Mouse (Mus musculus) thymus, adult 2 months (tissue): ENCODE measurements around the gene Ralgds.

ENCODE experiments used
- CTCF ChIP-seq: fragments of 200-500 bp; IDR thresholded peaks from 2 replicates; pipeline ENCODE4 v1.5.1; 2012; ENCODE audit warnings: mild to moderate bottlenecking, control low read depth, low read length, moderate library complexity, borderline replicate concordance; ENCODE audit not compliant: control insufficient read depth, poor library complexity, insufficient read depth; ENCODE audit errors: extremely low read depth
- POLR2A ChIP-seq: fragments of 200-500 bp; IDR thresholded peaks from 2 replicates; pipeline ENCODE4 v1.6.1; 2012; ENCODE audit warnings: mild to moderate bottlenecking, low read length, control low read depth, moderate library complexity; ENCODE audit not compliant: control insufficient read depth, poor library complexity, insufficient read depth; ENCODE audit errors: extremely low read depth

DNA sequence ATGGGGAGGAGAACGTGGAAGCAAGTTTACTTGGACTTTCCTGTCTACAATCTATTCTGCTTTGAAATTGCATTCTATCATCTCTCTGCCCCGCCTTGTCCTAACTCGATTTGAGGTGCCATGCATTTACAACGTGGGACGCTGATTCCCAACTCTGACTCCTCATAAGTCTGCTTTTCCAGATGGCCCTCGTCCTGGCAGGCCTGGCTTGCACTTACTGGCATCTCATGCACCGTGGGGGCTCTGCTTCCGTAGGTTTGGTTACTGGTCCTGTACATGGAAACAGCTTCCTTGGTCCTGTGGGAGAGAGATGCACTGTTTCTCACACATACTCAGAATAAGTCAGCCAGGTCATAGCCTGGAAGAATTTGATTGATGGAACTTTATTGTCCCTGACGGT is 48.0 kb upstream of the Ralgds start:
- TF ChIP-seq POLR2A (no peak), CTCF (no peak)
